Mouse (Mus musculus) liver, adult 2 months (tissue): Measurements from ENCODE around the gene Olfr1338.

Source experiments
- CTCF ChIP-seq: fragments of 200-500 bp; IDR thresholded peaks from 2 replicates; pipeline ENCODE4 v1.5.1; 2011; ENCODE audit warnings: low read depth, low read length, control low read depth
- POLR2A ChIP-seq: fragments of 200-500 bp; IDR thresholded peaks from 2 replicates; pipeline ENCODE4 v1.6.1; 2011; ENCODE audit warnings: low read length, control low read depth; ENCODE audit not compliant: insufficient read depth; ENCODE audit errors: extremely low read depth

DNA sequence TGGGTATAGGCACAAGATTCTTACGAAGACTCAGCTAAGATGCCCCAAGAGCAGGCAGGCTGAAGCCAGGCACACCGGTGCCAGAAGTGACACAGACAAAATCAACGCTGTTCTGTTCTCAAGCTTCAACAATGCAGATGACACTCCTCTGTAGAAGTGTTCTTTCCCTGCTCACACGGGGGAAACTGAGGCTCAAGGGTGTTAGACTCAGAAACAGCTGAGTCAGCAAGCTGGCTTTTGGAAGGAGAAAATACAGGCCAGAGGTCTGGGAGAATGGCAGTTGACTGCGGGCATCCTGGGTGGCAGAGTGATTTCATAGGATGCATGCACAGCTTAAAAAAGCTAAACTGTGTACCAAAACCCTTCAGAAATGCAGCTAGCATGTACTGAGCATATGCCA, 50.5 kb downstream of the Olfr1338 start:
- TF ChIP-seq CTCF (no peak), POLR2A (no peak)
